18 mouse cellular contexts compared by ENCODE assay signal in genomic region chr9:95549626-95550411, GRCm38 (mm10). TPM values are rescaled to one million over a fixed set of nuclear protein-coding genes. Genes with fewer than 3 reads are reported as not detected.
DNase-seq lines count a peak whose midpoint lies in the region; ATAC-seq and TF ChIP-seq lines count a peak whose summit lies in the region.
"Had no signal": no experiment of that assay in that cellular context is flagged by ENCODE, and none has a peak within 500 bp of the region (broad histone marks: within the 10 kb centered on the region; RNA-seq: fewer than 3 reads in every experiment).

No protein-coding gene starts in this region.

- no peaks in the 10 kb centered on the region for H3K9me3 ChIP-seq in heart, embryonic 11.5 days (replicated peaks; ENCODE audit: control insufficient read depth, low read length)
- H3K9me3 ChIP-seq in liver, embryonic 11.5 days (ENCODE audit: control insufficient read depth, low read length): no peaks in the 10 kb centered on the region
- no peaks in the 10 kb centered on the region for H3K9me3 ChIP-seq in liver, postnatal 0 days (ENCODE audit: low read length)
- H3K9me3 ChIP-seq: embryonic facial prominence, embryonic 12.5 days; forebrain, embryonic 15.5 days; G1E; limb, embryonic 15.5 days had no signal

- no peak for TF ChIP-seq EP300 in liver, postnatal 0 days (IDR thresholded peaks at IDR 0.05; ENCODE audit: low read depth)

- H3K4me2 ChIP-seq in heart, embryonic 11.5 days: peak overlapping the region; percentile 22; the same call in 1 of the 2 replicates
- no peak overlapping the region for H3K4me2 ChIP-seq in liver, embryonic 11.5 days
- H3K4me2 ChIP-seq in liver, postnatal 0 days (ENCODE audit: low read depth, low read length): no peak overlapping the region
- H3K4me2 ChIP-seq: embryonic facial prominence, embryonic 12.5 days; forebrain, embryonic 15.5 days; limb, embryonic 15.5 days had no signal

- no peak overlapping the region for H3K27ac ChIP-seq in heart, embryonic 11.5 days (ENCODE audit: low read depth, low read length)
- H3K27ac ChIP-seq in liver, adult 2 months (replicated peaks; ENCODE audit: insufficient read depth, low read depth, low read length): peak overlapping the region; percentile 1; the same call in 1 of the 2 replicates
- no peak overlapping the region for H3K27ac ChIP-seq in liver, embryonic 11.5 days (ENCODE audit: low read depth, low read length)
- peak overlapping the region; percentile 80 for H3K27ac ChIP-seq in liver, postnatal 0 days (ENCODE audit: low read depth)
- H3K27ac ChIP-seq: embryonic facial prominence, embryonic 12.5 days; forebrain, embryonic 15.5 days; hindbrain, postnatal 0 days; kidney, postnatal 0 days; limb, embryonic 15.5 days had no signal

- ATAC-seq in heart, embryonic 11.5 days (replicated peaks; ENCODE audit: insufficient number of reproducible peaks, low FRiP score, low TSS enrichment): no peak
- ATAC-seq in liver, embryonic 11.5 days (replicated peaks; ENCODE audit: low FRiP score): no peak
- no peak for ATAC-seq in liver, postnatal 0 days
- ATAC-seq: CD4-positive, CD25-positive, alpha-beta regulatory T cell, adult 4 months; forebrain, embryonic 15.5 days; hindbrain, postnatal 0 days; midbrain, embryonic 16.5 days had no signal

- H3K9ac ChIP-seq in heart, embryonic 11.5 days (ENCODE audit: low read depth, low read length): no peak overlapping the region
- no peak overlapping the region for H3K9ac ChIP-seq in liver, adult 2 months (ENCODE audit: low read depth, low read length)
- no peak overlapping the region for H3K9ac ChIP-seq in liver, embryonic 11.5 days (ENCODE audit: low read depth, low read length)
- no peak overlapping the region for H3K9ac ChIP-seq in liver, postnatal 0 days (replicated peaks)
- H3K9ac ChIP-seq: embryonic facial prominence, embryonic 12.5 days; forebrain, embryonic 15.5 days; limb, embryonic 15.5 days had no signal

- no peaks in the 10 kb centered on the region for H3K36me3 ChIP-seq in heart, embryonic 11.5 days (ENCODE audit: control insufficient read depth, insufficient read depth, low read length)
- H3K36me3 ChIP-seq in liver, adult 2 months (ENCODE audit: control insufficient read depth, insufficient read depth, low read length): no peaks in the 10 kb centered on the region
- no peaks in the 10 kb centered on the region for H3K36me3 ChIP-seq in liver, embryonic 11.5 days (ENCODE audit: control insufficient read depth, insufficient read depth, low read length)
- no peaks in the 10 kb centered on the region for H3K36me3 ChIP-seq in liver, postnatal 0 days (replicated peaks; ENCODE audit: insufficient read depth, low read length)
- H3K36me3 ChIP-seq: embryonic facial prominence, embryonic 12.5 days; forebrain, embryonic 15.5 days; G1E; limb, embryonic 15.5 days had no signal

- peaks cover 15% of the 10 kb centered on the region; the same call in 1 of the 2 replicates for H3K4me1 ChIP-seq in heart, embryonic 11.5 days (ENCODE audit: control insufficient read depth, insufficient read depth, low read length)
- peaks cover 32% of the 10 kb centered on the region for H3K4me1 ChIP-seq in liver, adult 2 months (ENCODE audit: control insufficient read depth, insufficient read depth, low read length)
- peaks cover 33% of the 10 kb centered on the region for H3K4me1 ChIP-seq in liver, embryonic 11.5 days (replicated peaks; ENCODE audit: control insufficient read depth, insufficient read depth, low read length)
- H3K4me1 ChIP-seq in liver, postnatal 0 days (ENCODE audit: insufficient read depth): peaks cover 70% of the 10 kb centered on the region
- H3K4me1 ChIP-seq: embryonic facial prominence, embryonic 12.5 days; forebrain, embryonic 15.5 days; limb, embryonic 15.5 days had no signal

- intact Hi-C loops in heart, postnatal 14 days (cut with DNase I): no loop called here

- H3K4me3 ChIP-seq in heart, embryonic 11.5 days (ENCODE audit: low read depth, low read length): no peak overlapping the region
- no peak overlapping the region for H3K4me3 ChIP-seq in liver, adult 2 months (ENCODE audit: insufficient read depth, low read depth, low read length)
- H3K4me3 ChIP-seq in liver, embryonic 11.5 days (ENCODE audit: low read depth, low read length): no peak overlapping the region
- no peak overlapping the region for H3K4me3 ChIP-seq in liver, postnatal 0 days (ENCODE audit: low read depth, low read length)
- H3K4me3 ChIP-seq: embryonic facial prominence, embryonic 12.5 days; forebrain, embryonic 15.5 days; limb, embryonic 15.5 days had no signal

- no peaks in the 10 kb centered on the region for H3K79me2 ChIP-seq in liver, adult 2 months (ENCODE audit: control insufficient read depth, insufficient read depth, low read length)

- WGBS in heart, embryonic 11.5 days (ENCODE audit: insufficient replicate concordance): 51% methylated on average over 15 of the region's 15 CpGs
- WGBS in liver, adult 2 months: 33% methylated on average over 15 of the region's 15 CpGs
- 72% methylated on average over 15 of the region's 15 CpGs for WGBS in liver, embryonic 11.5 days
- 70% methylated on average over 15 of the region's 15 CpGs for WGBS in liver, postnatal 0 days (ENCODE audit: insufficient replicate concordance)

- no peak for TF ChIP-seq CTCF in liver, adult 2 months (IDR thresholded peaks at IDR 0.05; ENCODE audit: low read depth, low read length)
- no peak for TF ChIP-seq CTCF in liver, postnatal 0 days (IDR thresholded peaks at IDR 0.05; ENCODE audit: low read depth)

- TF ChIP-seq POLR2A in liver, adult 2 months (IDR thresholded peaks at IDR 0.05; ENCODE audit: extremely low read depth, insufficient read depth, low read length): no peak

- no peaks in the 10 kb centered on the region for H3K27me3 ChIP-seq in heart, embryonic 11.5 days (ENCODE audit: control insufficient read depth, insufficient read depth, low read length)
- H3K27me3 ChIP-seq in liver, adult 2 months (ENCODE audit: control insufficient read depth, insufficient read depth, low read length): no peaks in the 10 kb centered on the region
- H3K27me3 ChIP-seq in liver, embryonic 11.5 days (replicated peaks; ENCODE audit: control insufficient read depth, insufficient read depth, low read length): no peaks in the 10 kb centered on the region
- H3K27me3 ChIP-seq in liver, postnatal 0 days (ENCODE audit: insufficient read depth, low read length): no peaks in the 10 kb centered on the region
- H3K27me3 ChIP-seq: forebrain, embryonic 15.5 days; limb, embryonic 15.5 days had no signal

- DNase-seq in cerebellum, adult 18-20 months: peak; percentile 27 to 37
- no peak for DNase-seq in cerebellum, postnatal 14 days
- DNase-seq in heart, postnatal 14 days: no peak
- peak; percentile 64 for DNase-seq in liver, adult 2 months (ENCODE audit: extremely low read depth, low read depth, low spot score)
- DNase-seq in liver, embryonic 11.5 days (ENCODE audit: low spot score): no peak
- no peak for DNase-seq in liver, postnatal 0 days
- no peak for DNase-seq in urinary bladder, postnatal 25 days (ENCODE audit: low spot score)
- DNase-seq: lung, postnatal 10 days; thymus, postnatal 4 days had no signal

RNA-seq across cellular contexts. Expression of gene Paqr9, which starts 9.6 kb away (rescaled TPM):
- polyA plus RNA-seq in heart, embryonic 11.5 days (2014; fragmentation: Nextera tagmentation; extraction: Ambion mirVana): 0.70 and 0.86 TPM in 2 replicates
- 10 to 100 TPM; 48.8 to 50.6 TPM for total RNA-seq in heart, postnatal 14 days (2021)
- total RNA-seq in liver, adult 2 months (2014; rRNA removed): 56.1 and 56.8 TPM in 2 replicates
- polyA plus RNA-seq in liver, adult 2 months (2012; rRNA removed): 107 and 154 TPM in 2 replicates
- polyA plus RNA-seq in liver, embryonic 11.5 days (2014; fragmentation: Nextera tagmentation; extraction: Ambion mirVana): 13.8 and 14.4 TPM in 2 replicates
- 63.6 and 68.7 TPM in 2 replicates for polyA plus RNA-seq in liver, postnatal 0 days (2015; fragmentation: Nextera tagmentation; extraction: Ambion mirVana)
- polyA plus RNA-seq: G1E had no signal

RNA-seq across cellular contexts. Expression of gene U2surp, which starts 38.0 kb away (rescaled TPM):
- polyA plus RNA-seq in heart, embryonic 11.5 days (2014; fragmentation: Nextera tagmentation; extraction: Ambion mirVana): 89.0 and 102 TPM in 2 replicates
- 10 to 100 TPM; 34.2 to 39.0 TPM for total RNA-seq in heart, postnatal 14 days (2021)
- total RNA-seq in liver, adult 2 months (2014; rRNA removed): 18.1 and 21.8 TPM in 2 replicates
- polyA plus RNA-seq in liver, adult 2 months (2012; rRNA removed): 1.5 and 1.7 TPM in 2 replicates
- 124 and 131 TPM in 2 replicates for polyA plus RNA-seq in liver, embryonic 11.5 days (2014; fragmentation: Nextera tagmentation; extraction: Ambion mirVana)
- polyA plus RNA-seq in liver, postnatal 0 days (2015; fragmentation: Nextera tagmentation; extraction: Ambion mirVana): 56.5 and 60.9 TPM in 2 replicates

Comparison
In these comparisons a context has a peak if more than half of its experiments do, and no peak if none do; other contexts are left out.
1. DNase-seq: peak in cerebellum, adult 18-20 months (2 of 2) and liver, adult 2 months (single experiment); none in cerebellum, postnatal 14 days (0 of 2), heart, postnatal 14 days (0 of 2), liver, embryonic 11.5 days (single experiment), liver, postnatal 0 days (single experiment) and urinary bladder, postnatal 25 days (single experiment).
2. H3K27ac ChIP-seq: peak in liver, adult 2 months (single experiment) and liver, postnatal 0 days (single experiment); none in heart, embryonic 11.5 days (single experiment) and liver, embryonic 11.5 days (single experiment).
3. RNA of gene U2surp, which starts 38.0 kb away (polyA plus RNA-seq): 124 to 131 TPM in liver, embryonic 11.5 days, 89.0 to 102 TPM in heart, embryonic 11.5 days and 56.5 to 60.9 TPM in liver, postnatal 0 days; 1.5 to 1.7 TPM in liver, adult 2 months; every median in the first group is over 10 times any median in the second.